Mouse (Mus musculus) adrenal gland, postnatal 25 days (tissue): ENCODE measurements around the gene Gm10112. TPM values are rescaled to one million over a fixed set of nuclear protein-coding genes. Genes with fewer than 3 reads are reported as not detected.

Experiments
- DNase-seq: peaks from one replicate; pipeline ENCODE4 v3.0.0; 2021; ENCODE audit warnings: mixed read lengths
- long read RNA-seq: library from polyadenylated mRNA; stranded (forward); transcript quantifications from one replicate; pipeline ENCODE4 v2.0.0, GENCODE M21; 2021
- total RNA-seq: library from RNA; stranded (reverse); gene quantifications from 2 replicates; pipeline ENCODE4 v1.2.3, GENCODE M21; 2021

Gm10112 gene
- total RNA-seq, result not detected in 2 replicates
- long read RNA-seq, result 0 reads

- DNase-seq, result no peak
Measured at GRCm38 (mm10) chrX:111168040-111168439, at the start of gene Gm10112. Gm10112 (plus strand) TSS chrX:111168340.

GRCm38 (mm10) chrX:111189574-111189973 lies 21.4 kb downstream of the Gm10112 start:
- DNase-seq, result no peak

DNA sequence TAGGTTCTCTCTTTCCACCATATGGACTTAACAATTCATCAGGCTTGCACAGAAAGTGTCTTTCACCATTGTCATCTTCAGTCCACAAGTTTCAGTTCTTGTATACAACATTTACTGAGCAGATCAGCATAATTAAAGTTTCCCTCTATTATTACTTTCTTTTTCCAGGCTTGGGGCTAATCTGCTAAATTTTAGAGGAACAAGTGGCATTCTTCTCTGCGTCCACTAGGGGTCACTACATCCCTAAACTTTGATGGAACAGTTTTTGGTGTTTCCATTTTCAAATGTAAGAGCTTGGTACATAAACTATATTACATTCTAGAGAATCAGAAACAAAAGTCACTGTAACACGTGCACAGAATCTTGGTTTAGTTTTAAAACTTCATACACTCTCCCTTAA lies 28.2 kb downstream of the Gm10112 start:
- no peak for DNase-seq

DNA sequence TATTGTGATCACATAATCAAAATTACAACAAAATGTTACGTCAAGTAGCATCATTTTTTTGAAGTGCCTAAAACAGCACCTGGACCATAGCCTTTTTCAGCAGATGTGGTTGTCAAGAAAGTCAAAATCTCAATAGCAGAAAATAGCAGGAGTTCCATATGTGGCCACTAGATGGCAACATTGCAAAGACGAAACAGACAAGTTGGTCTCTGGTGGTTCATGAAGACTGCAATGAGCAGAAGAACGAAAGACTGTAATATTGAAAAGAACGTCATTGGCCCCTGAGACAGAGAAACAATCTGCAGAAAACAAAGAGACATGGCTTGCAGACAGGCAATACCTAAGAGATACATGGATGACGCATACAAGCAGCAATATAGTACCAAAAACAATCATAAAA lies 42.1 kb downstream of the Gm10112 start:
- DNase-seq, result peak; percentile 1

Other genes starting within 250 kb of the Gm10112 start
- gene Cylc1, start 57.9 kb upstream of the Gm10112 start, total RNA-seq, result not detected in 2 replicates